Mouse (Mus musculus) liver, embryonic 14.5 days (tissue): Measurements from ENCODE around the gene Fam173a. TPM values are rescaled to one million over a fixed set of nuclear protein-coding genes. Genes with fewer than 3 reads are reported as not detected.

Experiments
- ATAC-seq: fragments of 200-750 bp; cut with Nextera tagmentation; 2 replicates; pipeline ENCODE4 v1.8.0; 2017; ENCODE audit warnings: moderate number of reproducible peaks, mild to moderate bottlenecking, moderate library complexity; ENCODE audit not compliant: insufficient read depth
- DNase-seq, 3 experiments: peaks; one replicate each; pipeline ENCODE4 v3.0.0-alpha.2; 2012 to 2013; ENCODE audit warnings: low read depth in 3 of 3, low spot score in 3 of 3
- H3K27ac ChIP-seq: fragments of 300-500 bp; sonication (generic); 2 replicates; pipeline ENCODE4 v1.5.1; 2014; ENCODE audit warnings: moderate library complexity, mild to moderate bottlenecking, control low read depth, inconsistent platforms
- H3K27me3 ChIP-seq: fragments of 300-500 bp; sonication (generic); 2 replicates; pipeline ENCODE4 v1.6.1; 2014; ENCODE audit warnings: mild to moderate bottlenecking, low read length, moderate library complexity; ENCODE audit not compliant: control insufficient read depth, insufficient read depth
- H3K36me3 ChIP-seq: fragments of 300-500 bp; sonication (generic); replicated peaks from 2 replicates; pipeline ENCODE4 v1.6.1; 2014; ENCODE audit warnings: low read depth; ENCODE audit not compliant: control insufficient read depth, insufficient read depth
- H3K4me1 ChIP-seq, 2 experiments: fragments of 200-500 bp in 1 of 2; fragments of 300-500 bp in 1 of 2; sonication (generic) in 1 of 2; replicated peaks; 2 replicates each; pipeline ENCODE4 v1.6.1; 2012 to 2014; ENCODE audit warnings: antibody characterized with exemption in 1 of 2, inconsistent platforms in 1 of 2, low read length in 1 of 2; ENCODE audit not compliant: control insufficient read depth in 2 of 2, insufficient read depth in 2 of 2
- H3K4me2 ChIP-seq: fragments of 300-500 bp; sonication (generic); 2 replicates; pipeline ENCODE4 v1.6.1; 2014; ENCODE audit warnings: low read depth, mild to moderate bottlenecking, control low read depth, moderate library complexity
- H3K4me3 ChIP-seq, 2 experiments: fragments of 200-500 bp in 1 of 2; fragments of 300-500 bp in 1 of 2; sonication (generic) in 1 of 2; 2 replicates each; pipeline ENCODE4 v1.5.1; 2012 to 2014; ENCODE audit warnings: low read depth in 2 of 2, low read length in 2 of 2, mild to moderate bottlenecking in 2 of 2, control low read depth in 1 of 2, inconsistent platforms in 1 of 2, moderate library complexity in 1 of 2; ENCODE audit not compliant: insufficient read depth in 1 of 2
- H3K9ac ChIP-seq: fragments of 300-500 bp; sonication (generic); replicated peaks from 2 replicates; pipeline ENCODE4 v1.6.1; 2014; ENCODE audit warnings: mild to moderate bottlenecking, control low read depth, moderate library complexity
- H3K9me3 ChIP-seq: fragments of 300-500 bp; sonication (generic); 2 replicates; pipeline ENCODE4 v1.6.1; 2016; ENCODE audit warnings: low read length, mixed read lengths; ENCODE audit not compliant: control insufficient read depth
- CTCF ChIP-seq: IDR thresholded peaks from 2 replicates; pipeline ENCODE4 v1.5.1; 2016; ENCODE audit warnings: antibody characterized with exemption, low read depth, control low read depth
- EP300 ChIP-seq: IDR thresholded peaks from 2 replicates; pipeline ENCODE4 v1.6.1; 2016; ENCODE audit warnings: antibody characterized with exemption, low read depth
- WGBS: fragments of 180-500 bp; shearing (Covaris S2); extraction: QIAGEN DNeasy Blood & Tissue Kit; methylation state at CpG from one replicate; pipeline ENCODE4 v1.1.7; 2014; ENCODE audit not compliant: insufficient replicate concordance; 5-methylcytosine and 5-hydroxymethylcytosine counted together
- polyA plus RNA-seq, 2 experiments: library from polyadenylated mRNA; depleted of rRNA in 1 of 2; stranded (reverse) in 1 of 2; unstranded in 1 of 2; fragments of >200 nt; fragmentation: Nextera tagmentation in 1 of 2; extraction: Ambion mirVana in 1 of 2; gene quantifications; 2 replicates each; pipeline versions ENCODE4 v1.2.1 to v1.2.3; 2012 to 2014

Gene Fam173a
- polyA plus RNA-seq, 2 experiments = 46.6 to 57.2 TPM

GRCm38 (mm10) chr17:25796951-25797369 lies 4.3 kb upstream of the Fam173a start, which contains the start of gene Metrn:
Metrn (minus strand) TSS chr17:25797136.
- peak within 1 kb of the TSS; percentile 92 for H3K4me2 ChIP-seq
- peak within 1 kb of the TSS; percentile 57 to 62 for H3K4me3 ChIP-seq
- no peak for TF ChIP-seq CTCF
- no peak for TF ChIP-seq EP300
- DNase-seq (peak; percentile 70 to 75 (median 73)), ATAC-seq (peak; percentile 79)
- H3K36me3 ChIP-seq = no peaks in the 10 kb centered on the region
- peaks cover 11 to 20% of the 10 kb centered on the region in 2 experiments for H3K4me1 ChIP-seq
- no peak within 1 kb of the TSS for H3K27ac ChIP-seq
- no peaks in the 10 kb centered on the region for H3K27me3 ChIP-seq
- H3K9me3 ChIP-seq = no peaks in the 10 kb centered on the region
- H3K9ac ChIP-seq = peak within 1 kb of the TSS; percentile 74
- whole genome bisulfite sequencing = under 1% methylated on average over 35 of the region's 35 CpGs

DNA sequence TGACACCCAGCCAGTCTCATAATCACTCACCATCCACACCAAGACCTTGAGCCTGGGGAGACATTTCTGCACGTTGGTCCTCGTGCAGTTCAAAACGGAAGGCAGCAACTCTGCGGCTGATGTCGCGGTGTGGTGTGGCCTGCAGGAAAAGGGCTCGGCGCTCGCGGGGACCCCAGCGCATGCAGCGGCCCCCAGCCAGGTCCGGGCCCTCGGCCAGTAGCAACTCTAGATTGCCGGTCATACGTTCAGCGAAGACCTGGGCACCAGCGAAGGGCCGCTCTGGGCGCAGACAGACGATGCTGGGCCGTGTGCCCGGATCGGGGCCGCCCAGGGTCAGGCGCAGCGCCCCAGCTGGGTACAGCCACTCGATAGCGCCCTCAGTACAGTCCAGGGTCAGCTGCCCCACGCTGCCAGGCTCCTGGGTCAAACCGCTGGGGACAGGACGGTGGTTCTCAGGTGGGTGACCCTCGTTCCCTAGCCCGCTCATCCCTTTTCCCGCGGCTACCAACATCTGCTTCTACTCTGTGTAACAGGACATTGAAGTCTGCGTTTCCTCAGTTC lies 3.6 kb upstream of the Fam173a start:
- H3K4me2 ChIP-seq = peak overlapping the region; percentile 92
- no peak overlapping the region for H3K27ac ChIP-seq
- peaks cover 11 to 22% of the 10 kb centered on the region in 2 experiments for H3K4me1 ChIP-seq
- TF ChIP-seq EP300 = no peak
- TF ChIP-seq CTCF = peak; percentile 11; the same call in 1 of the 2 replicates
- DNase-seq (no peak), ATAC-seq (peak; percentile 8; the same call in 1 of the 2 replicates)
- under 1% methylated on average over 37 of the region's 37 CpGs for WGBS
- H3K9ac ChIP-seq = peak overlapping the region; percentile 74
- peak overlapping the region; percentile 57 to 62 for H3K4me3 ChIP-seq
- H3K27me3 ChIP-seq = no peaks in the 10 kb centered on the region
- no peaks in the 10 kb centered on the region for H3K36me3 ChIP-seq
- H3K9me3 ChIP-seq = no peaks in the 10 kb centered on the region

- Histone ChIP-seq H3K36me3 (no peaks in the 10 kb centered on the region), H3K27me3 (no peaks in the 10 kb centered on the region), H3K9ac (peak within 1 kb of the TSS; percentile 74), H3K27ac (no peak within 1 kb of the TSS), H3K4me2 (peak within 1 kb of the TSS; percentile 92), H3K9me3 (no peaks in the 10 kb centered on the region), H3K4me1 (peaks cover 11 to 25% of the 10 kb centered on the region in 2 experiments), H3K4me3 (peak within 1 kb of the TSS; percentile 57 to 62)
- WGBS = 44% methylated on average over 6 of the region's 6 CpGs
- no peak for DNase-seq
- TF ChIP-seq CTCF = no peak
- no peak for TF ChIP-seq EP300
- no peak for ATAC-seq
Observed at GRCm38 (mm10) chr17:25795609-25796092, 3.0 kb upstream of the Fam173a start, which contains the start of gene AC134908.4. AC134908.4 (minus strand) TSS chr17:25795659.

DNA sequence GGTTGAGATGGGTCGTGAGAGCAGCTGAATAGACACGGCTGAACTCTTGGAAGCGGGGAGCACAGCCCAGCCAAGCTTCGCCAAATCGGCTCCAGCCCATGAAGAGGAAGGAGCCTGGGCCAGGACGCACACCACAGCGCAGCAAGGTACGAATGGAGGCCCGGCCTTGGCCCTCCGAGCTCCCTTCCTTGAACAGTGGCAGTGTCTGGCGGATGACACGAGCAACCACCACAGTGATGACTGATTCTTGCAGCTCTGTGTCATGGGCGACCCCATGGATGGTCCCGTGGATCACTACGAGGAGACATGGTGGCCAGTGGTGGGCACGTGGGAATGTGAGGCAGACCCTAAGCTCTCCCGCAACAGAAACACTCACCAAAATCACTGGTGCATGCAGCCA lies 2.3 kb upstream of the Fam173a start:
- no peak overlapping the region for H3K9ac ChIP-seq
- H3K4me2 ChIP-seq = no peak overlapping the region
- DNase-seq (no peak), ATAC-seq (no peak)
- no peak overlapping the region for H3K27ac ChIP-seq
- TF ChIP-seq EP300 (no peak), CTCF (no peak)
- peaks cover 11 to 25% of the 10 kb centered on the region in 2 experiments for H3K4me1 ChIP-seq
- no peaks in the 10 kb centered on the region for H3K27me3 ChIP-seq
- no peak overlapping the region for H3K4me3 ChIP-seq
- H3K9me3 ChIP-seq = no peaks in the 10 kb centered on the region
- 83% methylated on average over 17 of the region's 17 CpGs for WGBS
- no peaks in the 10 kb centered on the region for H3K36me3 ChIP-seq

DNA sequence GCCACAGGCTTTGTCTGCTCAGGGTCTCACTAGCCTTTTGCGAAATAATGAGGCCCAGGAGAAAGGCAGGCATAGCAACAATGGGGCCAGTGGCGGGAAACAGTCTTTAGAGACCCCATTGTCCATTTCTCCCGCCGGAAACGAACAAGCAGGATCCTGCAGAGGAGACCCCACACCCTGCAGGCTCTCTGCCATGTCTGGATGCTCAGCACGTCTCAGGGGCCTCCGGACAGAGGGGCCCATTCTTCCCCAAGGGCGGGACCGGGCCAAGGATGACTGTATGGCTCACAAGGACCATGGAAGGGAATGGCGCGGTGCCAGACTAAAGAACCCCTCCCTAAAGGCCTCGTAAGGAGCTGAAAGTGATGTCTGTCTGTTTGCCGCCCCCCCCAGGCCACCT lies 1.5 kb upstream of the Fam173a start:
- TF ChIP-seq CTCF (no peak), EP300 (no peak)
- DNase-seq (no peak), ATAC-seq (no peak)
- no peak overlapping the region for H3K27ac ChIP-seq
- no peaks in the 10 kb centered on the region for H3K9me3 ChIP-seq
- no peak overlapping the region for H3K4me3 ChIP-seq
- H3K4me2 ChIP-seq = no peak overlapping the region
- H3K9ac ChIP-seq = no peak overlapping the region
- peaks cover 6% of the 10 kb centered on the region for H3K36me3 ChIP-seq
- H3K4me1 ChIP-seq = peaks cover 11 to 25% of the 10 kb centered on the region in 2 experiments
- WGBS = 78% methylated on average over 13 of the region's 13 CpGs
- H3K27me3 ChIP-seq = no peaks in the 10 kb centered on the region
